19 mouse cellular contexts compared by ENCODE assay signal in genomic region chr6:92084932-92085331, GRCm38 (mm10).
"Had no signal": no experiment of that assay in that cellular context is flagged by ENCODE, and none has a peak within 500 bp of the region (broad histone marks: within the 10 kb centered on the region; RNA-seq: fewer than 3 reads in every experiment).

No protein-coding gene starts in this region.

- H3K4me3 ChIP-seq: layer of hippocampus, adult 2 months; limb, embryonic 12.5 days; limb, embryonic 15.5 days; lung, embryonic 15.5 days had no signal

- H3K9me3 ChIP-seq: limb, embryonic 12.5 days; limb, embryonic 15.5 days; lung, embryonic 15.5 days had no signal

- DNase-seq: kidney, adult 11 months; kidney, adult 8-10 months; kidney, postnatal 25 days; layer of hippocampus, adult 9-11 months; left cerebral cortex, postnatal 4 days; liver, postnatal 0 days; lung, postnatal 10 days; lung, postnatal 4 days; midbrain, embryonic 14.5 days; right cerebral cortex, adult 18-20 months; right cerebral cortex, postnatal 14 days; right cerebral cortex, postnatal 4 days; thymus, postnatal 25 days had no signal

- H3K27me3 ChIP-seq: limb, embryonic 12.5 days; limb, embryonic 15.5 days; lung, embryonic 15.5 days had no signal

- H3K36me3 ChIP-seq: limb, embryonic 12.5 days; limb, embryonic 15.5 days; lung, embryonic 15.5 days had no signal

- H3K4me1 ChIP-seq: limb, embryonic 12.5 days; limb, embryonic 15.5 days had no signal

- H3K27ac ChIP-seq: layer of hippocampus, adult 2 months; limb, embryonic 12.5 days; limb, embryonic 15.5 days; liver, embryonic 14.5 days; lung, embryonic 15.5 days; stomach, postnatal 0 days had no signal
